Mouse (Mus musculus): Measurements from ENCODE around the gene Def6.

The Def6 gene

DNA sequence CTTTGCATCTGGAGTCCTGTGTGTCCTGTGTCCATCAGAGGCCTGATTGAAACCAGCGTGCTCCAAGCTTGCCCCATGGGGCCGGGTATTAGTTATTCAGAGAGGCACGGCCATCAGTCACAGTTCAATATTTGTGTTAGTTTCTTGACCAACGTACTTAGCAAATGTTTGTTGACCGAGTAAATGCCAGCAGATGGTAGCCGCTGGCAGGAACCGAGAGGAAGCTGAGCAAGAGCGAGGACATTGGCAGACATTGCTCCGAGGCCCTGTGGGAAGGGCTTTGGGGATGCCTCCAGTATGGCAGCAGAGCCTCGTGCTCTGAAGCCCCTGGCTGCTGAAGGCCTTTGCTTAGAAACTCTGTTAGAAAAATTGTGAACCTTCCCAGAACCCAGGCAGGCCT lies 70.1 kb downstream of the Def6 start:
- DNase-seq = no peak

DNA sequence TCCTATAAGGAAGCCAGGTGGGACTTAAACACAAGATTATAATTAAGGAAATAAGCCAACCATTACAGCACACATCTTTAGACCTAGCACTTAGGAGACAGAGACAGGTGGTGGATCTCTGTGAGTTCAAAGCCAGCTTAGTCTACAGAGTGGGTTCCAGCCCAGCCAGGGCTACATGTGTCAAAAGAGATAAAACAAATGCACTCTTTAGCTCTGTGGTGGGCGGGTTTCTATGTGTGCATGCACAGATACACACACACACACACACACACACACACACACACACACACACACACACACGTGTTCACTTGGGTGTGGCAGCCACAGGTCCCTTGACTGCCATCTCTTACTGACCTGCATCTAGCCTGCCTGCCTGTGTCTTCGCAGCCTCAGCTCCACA lies 70.6 kb downstream of the Def6 start:
- DNase-seq = no peak
